Mouse (Mus musculus): ENCODE measurements around the gene Snai3. TPM values are rescaled to one million over a fixed set of nuclear protein-coding genes. Genes with fewer than 3 reads are reported as not detected.

The Snai3 gene
- polyA plus RNA-seq, 1 experiment from 2014 or later, result 0.67 TPM

GRCm38 (mm10) chr8:122469965-122470364, 9.4 kb upstream of the Snai3 start:
- Histone ChIP-seq H3K4me1 (replicated peaks; ENCODE audit: insufficient read depth, low read length) (peaks cover 10% of the 10 kb centered on the region), H3K36me3 (ENCODE audit: insufficient read depth, low read length) (peaks cover 30% of the 10 kb centered on the region; the same call in 1 of the 2 replicates), H3K9me3 (replicated peaks; ENCODE audit: low read length) (no peaks in the 10 kb centered on the region), H3K27ac (no peak overlapping the region), H3K9ac (ENCODE audit: low read depth, low read length) (no peak overlapping the region), H3K27me3 (ENCODE audit: insufficient read depth, low read length) (no peaks in the 10 kb centered on the region), H3K4me2 (ENCODE audit: low read length) (no peak overlapping the region), H3K4me3 (replicated peaks; ENCODE audit: low read depth, low read length) (no peak overlapping the region)
- ATAC-seq (replicated peaks; ENCODE audit: low FRiP score, low read depth), result no peak
- 82% methylated on average over 10 of the region's 10 CpGs for WGBS
- no peak for TF ChIP-seq CTCF (IDR thresholded peaks at IDR 0.05; ENCODE audit: low read depth)
- no peak for DNase-seq (ENCODE audit: low spot score)

- Histone ChIP-seq H3K4me3 (replicated peaks; ENCODE audit: low read depth, low read length) (no peak overlapping the region), H3K36me3 (ENCODE audit: insufficient read depth, low read length) (peaks cover 30% of the 10 kb centered on the region; the same call in 1 of the 2 replicates), H3K4me1 (replicated peaks; ENCODE audit: insufficient read depth, low read length) (peaks cover 4% of the 10 kb centered on the region; the same call in 1 of the 2 replicates), H3K27me3 (ENCODE audit: insufficient read depth, low read length) (no peaks in the 10 kb centered on the region), H3K9me3 (replicated peaks; ENCODE audit: low read length) (no peaks in the 10 kb centered on the region), H3K27ac (no peak overlapping the region), H3K9ac (ENCODE audit: low read depth, low read length) (no peak overlapping the region), H3K4me2 (ENCODE audit: low read length) (no peak overlapping the region)
- WGBS, result 74% methylated on average over 6 of the region's 6 CpGs
- no peak for TF ChIP-seq CTCF (IDR thresholded peaks at IDR 0.05; ENCODE audit: low read depth)
- no peak for DNase-seq (ENCODE audit: low spot score)
- no peak for ATAC-seq (replicated peaks; ENCODE audit: low FRiP score, low read depth)
These were observed 8.9 kb upstream of the Snai3 start for GRCm38 (mm10) chr8:122469407-122469806.

GRCm38 (mm10) chr8:122467816-122468215, 7.3 kb upstream of the Snai3 start:
- H3K27me3 ChIP-seq (ENCODE audit: insufficient read depth, low read length), result no peaks in the 10 kb centered on the region
- WGBS, result 91% methylated on average over 13 of the region's 13 CpGs
- no peaks in the 10 kb centered on the region for H3K9me3 ChIP-seq (replicated peaks; ENCODE audit: low read length)
- ATAC-seq (replicated peaks; ENCODE audit: low FRiP score, low read depth), result no peak
- no peaks in the 10 kb centered on the region for H3K4me1 ChIP-seq (replicated peaks; ENCODE audit: insufficient read depth, low read length)
- TF ChIP-seq CTCF (IDR thresholded peaks at IDR 0.05; ENCODE audit: low read depth), result no peak
- no peak overlapping the region for H3K4me2 ChIP-seq (ENCODE audit: low read length)
- H3K36me3 ChIP-seq (ENCODE audit: insufficient read depth, low read length), result peaks cover 27% of the 10 kb centered on the region; the same call in 1 of the 2 replicates
- DNase-seq (ENCODE audit: low spot score), result no peak
- no peak overlapping the region for H3K9ac ChIP-seq (ENCODE audit: low read depth, low read length)
- no peak overlapping the region for H3K27ac ChIP-seq
- H3K4me3 ChIP-seq (replicated peaks; ENCODE audit: low read depth, low read length), result no peak overlapping the region

GRCm38 (mm10) chr8:122464985-122465384, 4.5 kb upstream of the Snai3 start:
- ATAC-seq (replicated peaks; ENCODE audit: low FRiP score, low read depth) (no peak), DNase-seq (ENCODE audit: low spot score) (no peak)
- 66% methylated on average over 7 of the region's 7 CpGs for WGBS
- peaks cover 9% of the 10 kb centered on the region; the same call in 1 of the 2 replicates for H3K4me1 ChIP-seq (replicated peaks; ENCODE audit: insufficient read depth, low read length)
- H3K9ac ChIP-seq (ENCODE audit: low read depth, low read length), result no peak overlapping the region
- H3K27me3 ChIP-seq (ENCODE audit: insufficient read depth, low read length), result peaks cover 7% of the 10 kb centered on the region
- no peak for TF ChIP-seq CTCF (IDR thresholded peaks at IDR 0.05; ENCODE audit: low read depth)
- H3K36me3 ChIP-seq (ENCODE audit: insufficient read depth, low read length), result peaks cover 27% of the 10 kb centered on the region; the same call in 1 of the 2 replicates
- no peak overlapping the region for H3K4me2 ChIP-seq (ENCODE audit: low read length)
- no peak overlapping the region for H3K4me3 ChIP-seq (replicated peaks; ENCODE audit: low read depth, low read length)
- H3K27ac ChIP-seq, result no peak overlapping the region
- no peaks in the 10 kb centered on the region for H3K9me3 ChIP-seq (replicated peaks; ENCODE audit: low read length)

- peaks cover 12% of the 10 kb centered on the region for H3K27me3 ChIP-seq (ENCODE audit: insufficient read depth, low read length)
- H3K27ac ChIP-seq, result no peak overlapping the region
- no peaks in the 10 kb centered on the region for H3K9me3 ChIP-seq (replicated peaks; ENCODE audit: low read length)
- 57% methylated on average over 12 of the region's 12 CpGs for WGBS
- no peak for ATAC-seq (replicated peaks; ENCODE audit: low FRiP score, low read depth)
- H3K4me3 ChIP-seq (replicated peaks; ENCODE audit: low read depth, low read length), result no peak overlapping the region
- H3K4me2 ChIP-seq (ENCODE audit: low read length), result no peak overlapping the region
- no peak for DNase-seq (ENCODE audit: low spot score)
- H3K9ac ChIP-seq (ENCODE audit: low read depth, low read length), result no peak overlapping the region
- H3K36me3 ChIP-seq (ENCODE audit: insufficient read depth, low read length), result peaks cover 24% of the 10 kb centered on the region; the same call in 1 of the 2 replicates
- TF ChIP-seq CTCF (IDR thresholded peaks at IDR 0.05; ENCODE audit: low read depth), result no peak
- peaks cover 13% of the 10 kb centered on the region; the same call in 1 of the 2 replicates for H3K4me1 ChIP-seq (replicated peaks; ENCODE audit: insufficient read depth, low read length)
These were observed 3.4 kb upstream of the Snai3 start for GRCm38 (mm10) chr8:122463651-122464640.

GRCm38 (mm10) chr8:122462510-122462909, 2.0 kb upstream of the Snai3 start:
- no peak overlapping the region for H3K4me3 ChIP-seq (replicated peaks; ENCODE audit: low read depth, low read length)
- H3K4me1 ChIP-seq (replicated peaks; ENCODE audit: insufficient read depth, low read length), result peaks cover 13% of the 10 kb centered on the region; the same call in 1 of the 2 replicates
- no peak for DNase-seq (ENCODE audit: low spot score)
- ATAC-seq (replicated peaks; ENCODE audit: low FRiP score, low read depth), result no peak
- no peak overlapping the region for H3K27ac ChIP-seq
- peaks cover 12% of the 10 kb centered on the region; the same call in 1 of the 2 replicates for H3K36me3 ChIP-seq (ENCODE audit: insufficient read depth, low read length)
- H3K9me3 ChIP-seq (replicated peaks; ENCODE audit: low read length), result no peaks in the 10 kb centered on the region
- peaks cover 12% of the 10 kb centered on the region for H3K27me3 ChIP-seq (ENCODE audit: insufficient read depth, low read length)
- no peak for TF ChIP-seq CTCF (IDR thresholded peaks at IDR 0.05; ENCODE audit: low read depth)
- no peak overlapping the region for H3K4me2 ChIP-seq (ENCODE audit: low read length)
- H3K9ac ChIP-seq (ENCODE audit: low read depth, low read length), result 0 out of 2 replicates have a peak overlapping the region, but pooled peaks have one; percentile 9
- WGBS, result 68% methylated on average over 8 of the region's 8 CpGs

Data from kidney, postnatal 0 days (tissue).